Mouse (Mus musculus) thymus, postnatal 4 days (tissue): Measurements from ENCODE around the gene Gm10964.

Experiments used
- DNase-seq: peaks from one replicate; pipeline ENCODE4 v3.0.0; 2021

Gene Gm10964

DNA sequence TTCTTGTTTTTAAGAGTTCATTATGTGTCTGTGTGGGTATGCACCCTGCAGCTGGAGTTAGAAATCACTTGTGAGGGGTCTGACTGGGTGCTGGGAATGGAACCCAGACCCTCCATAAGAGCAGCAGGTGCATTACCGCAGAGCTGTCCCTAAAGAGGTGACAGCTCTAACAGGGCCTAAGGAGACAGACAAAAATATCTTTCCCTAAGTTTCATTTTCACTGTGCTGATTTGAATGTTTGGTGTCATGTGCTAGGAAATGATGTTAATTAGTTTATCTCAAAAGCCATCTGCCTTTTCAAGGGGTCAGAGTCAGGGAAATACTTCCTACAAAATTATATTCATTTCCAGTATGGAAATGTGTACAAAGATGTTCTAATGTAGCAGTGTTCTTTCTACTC is at the start of gene Gm10964:
Gene Gm10964, plus strand, starts transcription at position 38 of the 400 bp plus-strand sequence.
- no peak for DNase-seq

DNA sequence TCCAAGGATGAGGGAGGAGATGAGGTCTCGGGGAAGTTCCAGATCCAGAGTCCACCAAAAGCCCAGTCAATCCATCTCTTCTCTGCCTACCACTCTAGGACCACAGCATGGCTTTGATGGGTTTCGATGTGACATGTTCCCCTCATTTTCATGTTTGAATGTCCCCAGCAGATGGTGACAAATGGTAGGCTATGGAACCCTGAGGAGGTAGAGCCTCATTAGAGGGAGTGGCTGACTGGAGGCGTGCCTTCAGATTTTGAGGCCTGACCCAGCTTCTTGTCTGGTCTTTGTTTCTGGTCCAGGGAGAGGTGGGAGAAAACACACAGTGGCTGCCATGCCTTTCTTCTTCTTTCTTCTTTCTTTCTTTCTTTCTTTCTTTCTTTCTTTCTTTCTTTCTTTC is 48.7 kb upstream of the Gm10964 start:
- no peak for DNase-seq

DNA sequence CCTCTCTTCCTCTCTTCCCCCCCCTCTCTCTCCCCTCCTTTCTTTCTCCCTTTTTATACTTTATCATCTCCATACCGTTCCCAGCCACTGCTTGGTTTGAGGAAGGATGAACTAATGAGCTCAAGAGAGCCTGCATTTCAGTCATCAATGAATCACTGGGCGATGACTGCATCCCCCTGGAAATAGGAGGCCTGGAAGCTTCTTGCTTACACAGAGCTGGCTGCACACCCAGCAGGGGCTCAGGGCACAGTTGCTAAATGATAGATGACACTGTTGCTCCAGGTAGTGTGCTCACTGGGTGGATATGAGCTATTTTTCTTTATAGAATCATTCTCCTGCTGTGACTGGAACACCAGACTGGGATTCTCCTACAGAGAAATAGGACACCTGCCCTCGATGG is 43.6 kb upstream of the Gm10964 start:
- no peak for DNase-seq

DNA sequence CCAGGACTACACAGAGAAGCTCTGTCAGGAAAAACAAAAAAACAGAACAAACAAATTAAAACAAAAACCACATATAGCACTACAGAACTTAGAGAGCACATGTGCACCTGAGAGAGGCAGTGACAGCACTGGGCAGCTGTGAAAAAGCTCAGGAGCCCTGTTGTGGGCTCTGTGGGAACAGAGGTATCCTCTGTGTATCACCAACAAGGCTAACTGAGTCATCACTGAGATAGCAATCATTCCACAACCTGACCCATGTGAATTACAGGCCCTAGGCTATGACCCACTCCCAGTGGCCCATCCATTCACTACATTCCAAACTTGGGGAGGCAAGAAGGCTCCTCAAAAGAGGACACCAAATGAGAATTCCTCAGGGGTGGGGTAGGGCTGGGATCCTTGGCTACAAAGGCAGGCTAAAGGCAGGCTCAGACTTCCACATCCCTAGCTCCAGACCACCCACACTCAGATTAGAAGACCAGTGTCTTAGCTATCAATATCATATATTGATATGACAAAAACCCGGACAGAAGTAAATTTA is 42.7 kb upstream of the Gm10964 start:
- DNase-seq: no peak

DNA sequence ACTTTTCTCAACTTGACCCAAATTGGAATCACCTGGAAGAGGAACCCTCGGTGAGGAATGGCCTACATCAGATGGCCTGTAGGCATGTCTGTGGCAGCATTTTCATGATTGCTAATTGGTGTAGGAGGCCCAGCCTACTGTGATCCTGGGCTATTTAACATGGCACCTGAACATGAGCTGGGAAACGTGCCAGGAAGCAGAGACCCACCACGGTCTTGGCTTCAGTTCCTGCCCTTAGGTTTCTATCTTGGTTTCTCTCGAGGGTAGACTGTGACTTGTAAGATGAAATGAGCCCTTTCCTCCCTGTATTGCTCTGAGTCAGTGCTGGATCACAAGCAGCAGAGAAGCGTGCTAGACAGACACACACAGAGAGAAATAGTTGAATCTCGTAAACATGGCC is 34.5 kb upstream of the Gm10964 start:
- DNase-seq: no peak

DNA sequence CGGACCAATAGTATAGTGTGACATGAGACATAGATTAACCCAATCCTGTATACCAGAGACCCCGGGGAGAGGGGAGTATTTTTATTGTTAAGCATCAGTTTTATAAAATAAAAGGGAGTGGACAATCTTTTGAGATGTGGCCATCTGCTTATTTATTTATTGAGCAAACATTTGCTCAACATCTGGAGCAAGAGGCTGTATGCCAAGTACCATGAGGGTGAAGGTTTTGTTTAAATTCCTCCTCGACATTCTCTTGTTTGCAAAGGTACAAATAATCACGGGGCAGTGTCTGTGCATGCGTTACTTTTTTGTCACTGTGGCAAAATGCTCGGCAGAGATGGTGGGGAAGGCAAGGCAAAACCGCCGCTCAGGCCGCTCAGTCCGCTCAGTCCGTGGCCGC is 33.7 kb upstream of the Gm10964 start:
- DNase-seq: no peak

DNA sequence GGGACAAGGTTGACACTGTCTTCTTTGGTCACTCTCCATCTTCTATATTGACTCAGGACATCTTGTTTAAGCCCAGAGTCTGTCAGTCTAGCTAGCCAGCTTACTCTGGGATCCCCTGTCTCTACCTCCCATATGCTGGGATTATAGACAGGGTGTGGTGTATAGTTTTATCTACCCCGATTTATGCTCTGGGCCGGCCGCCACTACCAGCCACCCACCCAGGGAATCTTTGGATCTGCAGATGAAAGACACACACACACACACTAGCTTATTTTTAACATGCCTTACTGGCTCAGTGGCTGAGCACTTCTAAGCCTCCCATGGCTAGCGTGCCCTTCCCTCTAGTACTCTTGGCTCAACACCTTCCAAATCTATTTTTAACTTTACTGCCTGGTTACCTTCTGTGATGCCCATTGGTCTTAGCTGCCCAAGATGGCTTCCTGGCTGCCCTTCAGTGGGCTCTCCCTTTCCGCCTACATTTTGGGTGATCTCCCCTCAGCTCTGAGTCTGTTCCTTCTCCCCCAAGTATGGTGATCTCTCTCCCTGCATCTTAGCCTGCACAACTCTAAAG is 29.6 kb upstream of the Gm10964 start:
- no peak for DNase-seq

DNA sequence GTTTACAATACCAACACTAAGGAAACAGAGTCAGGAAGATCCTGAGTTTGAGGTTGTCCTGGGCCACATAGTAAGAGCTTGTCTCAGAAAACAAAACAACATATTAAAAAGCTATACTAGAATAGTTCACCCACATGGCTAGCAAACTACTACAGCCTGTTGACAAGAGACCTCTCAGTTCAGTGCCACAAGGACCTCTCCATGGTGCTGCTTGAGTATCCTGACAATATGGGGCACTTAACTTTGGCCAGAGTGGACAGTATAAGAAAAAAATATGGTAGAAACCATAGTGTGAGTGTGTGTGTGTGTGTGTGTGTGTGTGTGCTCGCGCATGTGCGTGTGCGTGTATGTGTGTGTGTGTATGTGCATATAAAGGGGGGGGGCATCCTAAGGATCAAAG is 27.0 kb upstream of the Gm10964 start:
- no peak for DNase-seq

DNA sequence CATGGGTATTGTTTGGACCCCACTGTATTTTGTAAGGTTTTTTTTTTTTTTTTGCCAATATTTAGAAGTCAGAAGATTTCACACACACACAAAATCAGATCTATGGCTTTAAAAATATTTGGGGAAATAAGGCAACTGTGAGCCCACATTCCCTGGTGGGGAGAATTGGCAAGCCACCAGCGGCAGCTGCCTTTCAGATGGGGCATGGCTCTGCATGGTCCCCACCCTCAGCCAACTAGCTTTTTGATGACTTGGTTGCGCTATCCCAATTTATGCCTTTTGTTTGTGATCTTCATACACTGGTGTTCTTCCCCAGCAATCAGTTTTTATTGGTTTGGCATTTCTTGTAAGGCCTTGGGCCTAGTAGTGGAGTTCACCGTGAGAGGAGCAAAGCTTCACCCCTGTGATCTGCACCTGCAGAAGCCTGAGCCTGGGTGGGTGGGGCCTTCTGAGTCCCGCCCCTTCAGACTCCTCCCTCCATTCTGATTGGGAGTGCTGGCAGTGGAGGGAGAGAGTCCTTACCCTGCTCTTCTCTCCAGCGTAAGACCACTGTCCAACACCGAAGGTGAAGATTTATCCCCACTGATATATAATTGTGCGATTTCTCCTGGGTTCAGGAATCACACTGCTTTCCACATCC is 24.8 kb upstream of the Gm10964 start:
- peak; percentile 52 for DNase-seq

DNA sequence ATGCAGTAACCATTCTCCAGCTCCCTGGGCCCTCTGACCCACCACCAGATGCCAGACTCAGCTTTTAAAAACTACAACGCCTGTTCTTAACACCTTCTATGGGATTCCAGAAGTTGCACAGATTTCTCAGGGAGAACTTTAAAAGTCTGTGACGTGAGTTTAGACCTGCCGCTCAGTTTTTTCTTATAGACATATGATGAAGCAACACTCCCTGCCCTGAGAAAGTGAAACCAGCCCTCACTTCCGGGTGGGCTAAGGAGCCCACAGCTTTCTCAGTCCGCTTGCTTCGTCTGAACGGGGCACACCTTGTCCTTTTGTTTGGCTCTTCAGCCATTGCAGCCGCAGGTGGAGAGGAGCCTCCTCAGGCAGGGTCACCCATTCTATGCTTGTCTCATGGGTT is 24.2 kb upstream of the Gm10964 start:
- peak; percentile 34 for DNase-seq

DNA sequence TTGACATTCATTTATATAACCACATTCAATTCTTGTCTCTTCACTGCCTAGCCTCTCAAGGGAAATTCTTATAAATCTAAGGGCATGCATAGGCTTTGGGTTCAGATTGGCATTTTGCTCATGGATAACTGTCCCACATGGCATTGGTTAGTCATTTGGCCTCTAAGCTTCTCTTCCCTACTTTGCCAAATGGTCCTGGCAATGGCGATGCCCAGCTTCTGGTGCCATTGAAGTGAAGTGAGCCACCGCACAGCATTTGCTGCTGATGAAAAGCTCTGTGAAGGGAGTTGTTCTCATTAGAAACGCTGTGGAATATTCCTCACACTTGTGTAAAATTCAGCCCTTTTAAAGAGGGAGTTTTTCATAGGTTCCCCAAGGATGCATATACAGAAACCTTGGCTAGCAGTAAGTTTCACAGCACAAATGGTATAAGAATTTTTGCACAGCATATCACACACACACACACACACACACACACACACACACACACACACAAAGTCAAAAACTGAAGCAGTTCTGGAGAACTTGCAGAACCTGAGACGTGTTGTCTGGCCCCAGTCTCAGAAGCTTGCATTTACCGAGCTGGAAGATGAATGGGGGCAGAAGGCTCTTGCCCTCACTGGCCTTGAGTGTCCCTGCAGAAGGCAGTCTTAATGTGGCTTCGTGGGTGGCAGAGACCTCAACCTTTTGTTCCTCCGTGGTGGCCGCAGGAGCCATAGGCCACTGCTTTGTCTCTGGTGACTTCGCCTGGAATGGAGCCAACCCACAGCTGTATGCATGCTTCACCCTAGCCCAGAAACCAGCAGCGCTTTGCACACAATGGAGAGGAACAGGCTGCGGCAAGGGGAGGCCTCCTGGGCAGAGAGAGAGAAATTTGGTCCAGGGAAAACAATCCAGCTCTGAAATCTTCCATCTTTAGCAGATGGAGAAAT is 23.1 kb upstream of the Gm10964 start:
- DNase-seq: peak; percentile 30

DNA sequence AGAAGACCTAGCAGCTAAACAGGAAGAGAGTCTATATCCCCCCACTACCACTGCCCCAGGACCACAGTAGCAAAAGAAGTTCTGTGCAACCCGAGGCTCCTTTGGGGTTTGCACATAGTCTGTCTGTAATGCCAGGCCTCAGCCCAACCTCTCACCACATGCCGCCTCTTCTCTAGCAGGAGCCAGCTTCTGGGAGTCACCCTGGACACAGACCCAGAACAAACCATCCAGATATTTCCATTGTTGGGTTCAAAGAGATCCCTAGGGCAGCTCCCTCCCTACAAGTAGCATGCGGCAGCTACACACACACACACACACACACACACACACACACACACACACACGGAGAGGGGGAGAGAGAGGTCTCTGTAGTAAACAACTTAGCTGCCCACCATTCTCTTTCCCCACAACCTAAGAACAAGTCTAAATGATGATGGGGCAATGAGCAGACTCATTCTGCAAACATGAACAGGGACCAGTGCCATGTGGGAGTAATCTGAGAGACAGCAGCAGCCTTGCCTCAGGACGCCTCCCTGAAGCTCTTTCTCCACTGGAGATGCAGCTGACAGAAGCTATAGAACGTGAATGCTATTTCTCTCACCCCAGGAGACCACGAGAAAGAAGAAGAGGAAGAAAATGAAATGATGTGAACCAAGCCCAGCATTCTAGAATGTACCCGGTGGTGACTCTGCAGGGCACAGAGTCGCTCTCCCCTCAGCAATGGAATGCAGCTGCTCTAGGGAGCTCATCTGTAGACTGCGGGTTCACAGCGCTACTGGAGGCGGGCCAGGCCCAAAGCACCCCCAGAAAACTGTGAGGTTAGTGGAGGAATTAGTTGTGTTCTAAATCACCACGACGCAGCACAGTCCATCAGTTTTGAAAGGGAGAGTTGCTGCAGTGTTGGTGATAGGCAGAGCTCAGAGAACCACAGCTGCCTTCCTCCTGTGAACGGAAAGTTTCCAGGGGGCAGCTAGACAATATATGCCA is 22.1 kb upstream of the Gm10964 start:
- DNase-seq: no peak

DNA sequence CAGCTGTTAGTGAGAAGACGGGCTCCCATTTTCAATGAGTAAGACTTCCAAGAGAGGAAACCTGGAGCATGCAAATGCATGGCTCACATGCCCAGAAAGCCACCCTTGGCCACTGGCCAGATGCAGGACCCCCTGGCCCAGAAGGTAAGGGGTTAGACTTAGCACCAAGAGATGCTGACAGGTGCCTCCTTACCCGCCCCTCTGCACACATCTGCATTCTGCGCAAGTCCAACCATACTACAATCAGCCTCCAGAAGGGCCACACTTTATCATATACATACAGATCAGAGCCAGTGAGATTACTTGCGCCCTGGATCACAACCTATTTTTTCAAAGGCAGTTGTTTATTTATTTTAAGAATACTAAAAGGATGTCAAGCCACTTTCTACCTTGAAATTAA is 20.4 kb upstream of the Gm10964 start:
- no peak for DNase-seq

DNA sequence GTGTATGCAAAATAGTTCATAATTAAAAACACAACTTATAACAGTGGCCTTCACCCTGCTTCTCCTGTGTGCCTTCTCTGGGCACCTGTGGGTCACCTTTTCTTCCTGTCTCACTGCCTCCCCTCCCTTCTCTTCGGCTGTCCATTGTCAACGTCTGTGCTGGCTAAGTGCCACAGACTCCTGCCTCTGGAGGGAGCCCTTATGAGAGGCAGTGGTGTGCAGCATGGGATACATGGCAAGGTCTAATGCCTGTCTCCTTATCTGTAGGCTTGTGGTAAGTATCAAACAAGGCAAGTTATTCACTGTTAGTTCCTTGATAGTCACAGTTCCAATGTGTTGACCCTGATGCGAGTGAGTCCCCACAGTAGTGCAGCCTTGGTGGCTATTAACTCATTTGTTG is 15.0 kb upstream of the Gm10964 start:
- no peak for DNase-seq

DNA sequence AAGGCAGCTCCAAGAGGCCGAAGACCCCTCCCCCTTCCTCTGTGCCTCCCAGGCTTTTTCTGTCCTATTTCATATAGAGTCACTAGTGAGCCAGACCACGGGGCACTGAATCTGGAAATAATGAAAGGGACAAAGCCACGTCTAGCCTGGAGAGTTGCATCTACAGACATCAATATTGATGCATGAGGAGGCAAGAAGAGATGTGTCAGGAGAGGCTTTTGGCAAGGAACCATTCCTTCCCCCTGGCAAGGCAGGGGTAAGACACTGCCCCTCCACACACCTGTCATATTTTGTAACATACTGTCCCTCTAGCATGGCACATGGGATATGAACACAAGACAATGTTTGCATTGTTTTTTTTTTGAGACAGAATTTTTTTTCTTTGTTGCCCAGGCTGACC is 12.5 kb upstream of the Gm10964 start:
- DNase-seq: no peak

DNA sequence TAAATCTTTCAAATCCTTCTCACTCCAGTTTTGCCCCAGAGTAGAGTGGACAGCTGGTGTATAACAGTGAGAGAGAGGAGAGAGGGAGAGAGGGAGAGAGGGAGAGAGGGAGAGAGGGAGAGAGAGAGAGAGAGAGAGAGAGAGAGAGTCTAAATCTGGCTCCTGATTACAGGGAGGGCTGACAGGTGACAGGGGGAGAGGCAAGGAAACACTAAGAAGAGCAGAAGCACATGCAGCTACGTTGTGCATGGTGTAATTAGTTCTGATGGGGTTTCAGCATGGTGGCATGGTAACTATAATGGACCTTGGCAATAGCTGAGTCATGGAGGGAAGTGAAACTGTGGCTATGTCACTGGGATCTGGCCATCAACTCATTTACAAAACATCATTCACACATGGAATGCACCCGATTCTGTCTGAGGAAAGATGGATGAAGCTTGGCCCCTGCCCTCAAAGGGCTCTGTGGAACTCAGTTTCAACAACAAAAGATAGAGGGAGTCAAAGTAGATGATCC is 11.3 kb upstream of the Gm10964 start:
- DNase-seq: no peak

DNA sequence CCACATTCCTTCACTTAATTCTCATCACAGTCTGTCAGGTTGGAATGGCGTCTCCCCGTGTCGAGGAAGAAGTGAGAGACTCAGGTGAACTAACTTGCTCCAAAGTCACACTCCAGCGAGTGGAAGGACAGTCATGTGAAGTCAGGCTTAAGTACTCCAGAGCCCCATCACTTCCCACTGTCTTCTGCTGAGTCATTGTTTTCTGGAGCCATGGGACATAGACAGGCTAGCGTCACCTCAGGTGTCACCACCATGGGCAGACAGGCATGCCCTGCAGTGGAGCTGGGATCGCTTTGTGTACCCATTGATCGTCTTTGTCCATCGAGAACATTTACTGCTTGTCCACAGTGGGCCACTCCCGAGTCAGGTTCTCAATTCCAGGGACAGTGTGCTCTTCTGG is 9.3 kb upstream of the Gm10964 start:
- no peak for DNase-seq

DNA sequence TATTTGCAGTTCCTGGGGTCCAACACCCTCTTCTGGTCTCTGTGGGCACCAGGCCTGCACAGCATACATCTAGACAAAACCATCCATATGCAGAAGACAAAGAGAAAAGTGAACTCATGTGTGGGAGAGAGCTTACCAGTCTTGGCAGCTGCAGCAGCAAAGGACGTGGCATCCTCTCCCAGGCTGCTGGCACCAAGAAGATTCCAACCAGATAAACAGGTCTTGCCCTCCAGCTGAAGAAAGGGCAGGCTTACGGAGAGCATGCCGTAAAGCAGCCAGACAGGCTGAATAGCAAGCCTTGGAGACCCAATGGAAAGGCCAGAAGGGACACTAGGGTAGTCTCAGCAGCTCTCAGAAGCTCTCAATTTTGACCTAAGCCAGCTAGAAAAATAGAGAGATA is 7.0 kb upstream of the Gm10964 start:
- no peak for DNase-seq

DNA sequence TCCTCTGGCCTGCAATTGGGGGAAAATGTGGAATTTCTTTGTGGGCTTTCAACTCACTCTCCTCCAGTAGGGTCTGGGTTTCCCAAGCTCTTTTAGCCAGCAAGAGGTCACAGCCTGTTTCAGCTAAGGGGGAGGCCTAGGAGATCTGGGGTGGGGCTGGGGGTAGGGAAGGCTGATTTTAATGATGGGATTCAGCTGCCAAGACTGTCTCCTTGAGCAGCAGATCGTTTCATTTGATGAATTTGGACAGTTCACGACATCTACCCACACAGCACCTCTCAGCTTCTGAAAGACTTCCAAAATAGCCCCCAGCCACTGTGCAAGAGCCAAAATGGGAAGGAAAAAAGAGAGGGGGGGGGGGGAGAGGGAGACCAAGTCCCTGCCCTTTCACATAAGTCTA is 6.0 kb upstream of the Gm10964 start:
- DNase-seq: no peak

DNA sequence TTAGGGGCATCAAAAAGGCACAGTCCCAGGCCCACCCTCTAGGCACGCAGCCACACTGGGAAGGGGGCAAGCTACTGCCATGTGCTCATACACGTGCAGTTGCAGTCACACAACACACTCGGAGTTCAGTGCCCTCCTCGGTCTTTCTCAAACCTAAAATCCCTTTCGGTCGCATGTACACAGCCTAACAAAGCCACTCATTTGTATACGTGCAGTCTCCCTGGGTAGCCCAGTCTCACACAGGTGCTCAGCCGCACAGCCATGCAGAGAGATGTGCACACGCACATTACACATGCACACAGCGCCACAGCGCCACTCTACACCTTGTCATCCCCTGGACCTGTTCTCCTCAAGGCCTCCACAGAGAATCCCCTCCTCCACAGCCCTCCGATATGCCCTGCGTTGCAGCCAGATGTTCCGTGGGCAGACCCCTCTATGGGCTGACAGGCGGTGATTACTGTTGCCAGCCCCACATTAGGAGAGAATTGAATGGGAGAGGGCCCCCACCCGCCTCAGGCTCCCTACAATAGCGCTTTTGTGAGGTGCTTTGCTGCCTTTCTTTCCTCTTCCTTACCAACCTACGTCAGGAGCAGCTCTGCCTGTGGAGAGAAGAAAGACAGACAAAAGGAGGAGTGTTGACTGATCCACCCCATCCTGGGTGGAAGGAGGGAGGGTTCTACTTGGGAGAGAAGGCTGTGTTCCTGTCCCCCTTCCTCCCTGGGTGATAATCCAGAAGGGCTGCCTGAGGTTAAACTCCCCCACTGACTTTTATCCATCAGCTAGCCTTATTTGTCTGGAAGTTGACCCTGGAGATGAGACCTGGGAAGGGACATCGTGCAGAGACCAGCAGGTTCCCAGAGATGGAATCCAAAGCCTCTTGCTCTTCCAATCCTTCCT is 5.1 kb upstream of the Gm10964 start:
- no peak for DNase-seq
